Mouse (Mus musculus) midbrain, embryonic 16.5 days (tissue): ENCODE measurements around the gene Desi2. TPM values are rescaled to one million over a fixed set of nuclear protein-coding genes. Genes with fewer than 3 reads are reported as not detected.
"Not testable (repeated sequence)": the region's sequence is repeated elsewhere in the genome, so short reads cannot be mapped to it uniquely, and the experiment has no call there.

Experiments used
- ATAC-seq: fragments of 200-750 bp; cut with Nextera tagmentation; 2 replicates; pipeline ENCODE4 v1.8.0; 2017; ENCODE audit warnings: moderate TSS enrichment
- H3K27ac ChIP-seq: fragments of 300-500 bp; sonication (generic); 2 replicates; pipeline ENCODE4 v1.5.1; 2014; ENCODE audit warnings: mild to moderate bottlenecking, low read length, mixed read lengths
- H3K27me3 ChIP-seq: fragments of 300-500 bp; sonication (generic); 2 replicates; pipeline ENCODE4 v1.6.1; 2014; ENCODE audit warnings: low read depth, low read length, mixed read lengths; ENCODE audit not compliant: control insufficient read depth, insufficient read depth
- H3K36me3 ChIP-seq: fragments of 300-500 bp; sonication (generic); 2 replicates; pipeline ENCODE4 v1.6.1; 2014; ENCODE audit warnings: mild to moderate bottlenecking, low read length, moderate library complexity, mixed read lengths; ENCODE audit not compliant: control insufficient read depth, insufficient read depth
- H3K4me1 ChIP-seq: fragments of 300-500 bp; sonication (generic); 2 replicates; pipeline ENCODE4 v1.6.1; 2014; ENCODE audit warnings: mild to moderate bottlenecking, low read length, mixed read lengths; ENCODE audit not compliant: control insufficient read depth, insufficient read depth
- H3K4me2 ChIP-seq: fragments of 300-500 bp; sonication (generic); 2 replicates; pipeline ENCODE4 v1.6.1; 2014; ENCODE audit warnings: mild to moderate bottlenecking, low read length, mixed read lengths
- H3K4me3 ChIP-seq: fragments of 300-500 bp; sonication (generic); 2 replicates; pipeline ENCODE4 v1.5.1; 2014; ENCODE audit warnings: low read depth, mild to moderate bottlenecking, low read length, moderate library complexity, mixed read lengths
- H3K9ac ChIP-seq: fragments of 300-500 bp; sonication (generic); 2 replicates; pipeline ENCODE4 v1.6.1; 2014; ENCODE audit warnings: low read depth, low read length, mixed read lengths
- H3K9me3 ChIP-seq: fragments of 300-500 bp; sonication (generic); replicated peaks from 2 replicates; pipeline ENCODE4 v1.6.1; 2014; ENCODE audit warnings: mild to moderate bottlenecking, low read length, mixed read lengths; ENCODE audit not compliant: control insufficient read depth, poor library complexity, severe bottlenecking
- WGBS: fragments of 180-500 bp; shearing (Covaris S2); extraction: QIAGEN DNeasy Blood & Tissue Kit; methylation state at CpG from one replicate; pipeline ENCODE4 v1.1.7; 2014; 5-methylcytosine and 5-hydroxymethylcytosine counted together
- polyA plus RNA-seq: library from polyadenylated mRNA; unstranded; fragments of >200 nt; fragmentation: Nextera tagmentation; extraction: Ambion mirVana; gene quantifications from 2 replicates; pipeline ENCODE4 v1.2.1, GENCODE M21; 2015

Desi2 gene
- polyA plus RNA-seq, 1 experiment from 2014 or later: 21.3 TPM

DNA sequence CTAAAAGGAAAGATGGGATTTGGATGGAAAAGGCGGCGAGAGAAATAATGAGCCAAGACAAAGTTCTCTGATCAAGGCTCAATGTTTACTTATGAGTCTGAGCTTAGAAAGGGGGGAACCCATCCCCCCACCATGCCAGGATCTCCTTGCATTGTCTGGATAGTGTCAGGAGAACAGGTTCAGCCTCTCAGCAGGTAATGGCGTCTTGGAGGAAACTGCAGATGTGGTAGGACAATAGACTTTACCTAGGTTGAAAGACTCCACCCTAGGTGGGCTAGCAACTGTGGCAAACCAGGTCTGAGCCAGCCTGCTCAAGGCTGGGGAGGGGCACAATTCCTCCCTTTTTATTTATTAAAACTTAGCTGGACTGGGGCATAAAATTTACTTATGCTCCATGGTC is 96.1 kb downstream of the Desi2 start:
- H3K4me2 ChIP-seq, H3K27ac ChIP-seq, H3K4me3 ChIP-seq, H3K4me1 ChIP-seq, H3K36me3 ChIP-seq, H3K9ac ChIP-seq, H3K9me3 ChIP-seq, ATAC-seq, H3K27me3 ChIP-seq: not testable (repeated sequence)
- WGBS: 86% methylated on average over 3 of the region's 3 CpGs

GRCm38 (mm10) chr1:178283946-178284720 is 96.9 kb downstream of the Desi2 start:
- Histone ChIP-seq H3K27ac (no peak overlapping the region), H3K4me3 (no peak overlapping the region), H3K27me3 (no peaks in the 10 kb centered on the region), H3K4me2 (no peak overlapping the region), H3K9me3 (no peaks in the 10 kb centered on the region), H3K9ac (no peak overlapping the region), H3K36me3 (no peaks in the 10 kb centered on the region), H3K4me1 (no peaks in the 10 kb centered on the region)
- WGBS: 65% methylated on average over 2 of the region's 2 CpGs
- no peak for ATAC-seq

- Histone ChIP-seq H3K4me2 (no peak overlapping the region), H3K9ac (no peak overlapping the region), H3K9me3 (no peaks in the 10 kb centered on the region), H3K27ac (no peak overlapping the region), H3K4me3 (no peak overlapping the region), H3K4me1 (no peaks in the 10 kb centered on the region), H3K36me3 (no peaks in the 10 kb centered on the region), H3K27me3 (no peaks in the 10 kb centered on the region)
- ATAC-seq: no peak
- WGBS: 60% methylated on average over 8 of the region's 8 CpGs
These were observed 100.5 kb downstream of the Desi2 start for GRCm38 (mm10) chr1:178287601-178288176.

DNA sequence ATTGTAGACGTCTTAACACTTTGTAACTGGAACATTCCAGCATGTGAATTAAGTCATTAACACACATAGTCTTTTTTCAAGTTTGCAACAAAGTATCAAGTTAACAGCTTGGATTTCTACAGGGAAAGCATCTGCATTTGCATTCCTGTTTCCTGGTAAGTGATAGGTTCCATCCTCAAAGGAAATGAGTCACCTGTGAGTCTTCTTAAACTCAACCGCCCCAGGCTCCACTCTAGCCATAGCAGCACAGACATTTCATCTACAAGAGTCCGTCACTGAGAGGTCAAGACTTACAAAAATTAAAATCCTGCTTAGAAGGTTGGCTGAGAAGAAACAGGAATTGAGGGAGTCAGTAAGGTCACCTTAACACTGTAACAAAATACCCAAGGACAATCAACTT is 104.5 kb downstream of the Desi2 start:
- Histone ChIP-seq H3K27me3 (no peaks in the 10 kb centered on the region), H3K27ac (no peak overlapping the region), H3K4me3 (no peak overlapping the region), H3K36me3 (no peaks in the 10 kb centered on the region), H3K9ac (no peak overlapping the region), H3K4me2 (no peak overlapping the region), H3K9me3 (no peaks in the 10 kb centered on the region), H3K4me1 (no peaks in the 10 kb centered on the region)
- no peak for ATAC-seq
- WGBS: 87% methylated on average over 3 of the region's 3 CpGs

- no peak for ATAC-seq
- no peaks in the 10 kb centered on the region for H3K4me1 ChIP-seq
- no peak overlapping the region for H3K4me3 ChIP-seq
- H3K9me3 ChIP-seq: no peaks in the 10 kb centered on the region
- WGBS: 94% methylated on average over 1 of the region's 1 CpGs
- no peak overlapping the region for H3K4me2 ChIP-seq
- no peak overlapping the region for H3K27ac ChIP-seq
- H3K36me3 ChIP-seq: no peaks in the 10 kb centered on the region
- H3K27me3 ChIP-seq: no peaks in the 10 kb centered on the region
- no peak overlapping the region for H3K9ac ChIP-seq
These were observed 106.8 kb downstream of the Desi2 start for GRCm38 (mm10) chr1:178294051-178294450.

GRCm38 (mm10) chr1:178301261-178301660 is 114.0 kb downstream of the Desi2 start:
- H3K4me3 ChIP-seq, H3K4me1 ChIP-seq, H3K36me3 ChIP-seq, H3K9me3 ChIP-seq, H3K9ac ChIP-seq, H3K27ac ChIP-seq, H3K27me3 ChIP-seq, ATAC-seq, H3K4me2 ChIP-seq: not testable (repeated sequence)
- WGBS: 93% methylated on average over 2 of the region's 2 CpGs

DNA sequence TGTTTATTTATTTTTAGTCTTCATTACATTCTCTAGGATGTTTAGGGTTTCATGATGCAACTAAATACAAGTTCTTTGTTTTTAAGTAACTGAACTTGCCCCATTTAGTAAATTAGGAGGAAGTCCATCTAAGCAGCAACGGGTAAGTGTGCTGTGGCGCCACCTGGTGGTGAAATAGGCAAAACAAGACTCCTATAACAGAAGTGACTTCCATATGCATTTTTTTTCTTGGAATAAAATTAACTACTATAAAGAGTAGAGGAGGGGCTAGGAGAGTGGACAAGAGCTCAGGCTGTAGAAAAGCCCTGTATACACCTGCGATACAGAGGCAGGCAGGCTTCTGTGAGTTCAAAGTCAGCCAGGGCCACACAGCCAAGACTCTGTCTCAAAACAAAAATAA is 116.2 kb downstream of the Desi2 start:
- no peak overlapping the region for H3K4me3 ChIP-seq
- 0 out of 2 replicates have a peak, but pooled peaks cover 3% of the 10 kb centered on the region for H3K9me3 ChIP-seq
- no peaks in the 10 kb centered on the region for H3K4me1 ChIP-seq
- H3K27ac ChIP-seq: no peak overlapping the region
- no peaks in the 10 kb centered on the region for H3K27me3 ChIP-seq
- no peak overlapping the region for H3K4me2 ChIP-seq
- no peak overlapping the region for H3K9ac ChIP-seq
- H3K36me3 ChIP-seq: no peaks in the 10 kb centered on the region
- WGBS: 25% methylated on average over 3 of the region's 3 CpGs
- no peak; the same call in 1 of the 2 replicates for ATAC-seq

Other genes with a start within 250 kb of the Desi2 start
- 0.37 and 0.45 TPM in 2 replicates for gene Catspere2, start 204.0 kb upstream of the Desi2 start, polyA plus RNA-seq
- gene Cox20, start 131.7 kb downstream of the Desi2 start, polyA plus RNA-seq: 100 and 120 TPM in 2 replicates
- 178 and 206 TPM in 2 replicates for gene Hnrnpu, start 150.4 kb downstream of the Desi2 start, polyA plus RNA-seq
- 11.8 TPM in 2 replicates for gene Efcab2, start 218.7 kb downstream of the Desi2 start, polyA plus RNA-seq